Mouse (Mus musculus): Measurements from ENCODE around the gene Dppa1. TPM values are rescaled to one million over a fixed set of nuclear protein-coding genes. Genes with fewer than 3 reads are reported as not detected.

The Dppa1 gene
- polyA plus RNA-seq, 1 experiment from 2014 or later, result not detected

Other genes with a start within 250 kb of the Dppa1 start
- 0.21 and 0.33 TPM in 2 replicates for gene Itk, start 239.7 kb downstream of the Dppa1 start, polyA plus RNA-seq (2015; fragmentation: Nextera tagmentation; extraction: Ambion mirVana)
- gene Fam71b, start 232.7 kb downstream of the Dppa1 start, polyA plus RNA-seq (2015; fragmentation: Nextera tagmentation; extraction: Ambion mirVana), result not detected in 2 replicates
- gene Med7, start 192.3 kb downstream of the Dppa1 start, polyA plus RNA-seq (2015; fragmentation: Nextera tagmentation; extraction: Ambion mirVana), result 68.6 and 69.4 TPM in 2 replicates
- gene Havcr2, start 174.3 kb downstream of the Dppa1 start, polyA plus RNA-seq (2015; fragmentation: Nextera tagmentation; extraction: Ambion mirVana), result 0.21 TPM in 2 replicates
- not detected in 2 replicates for gene Gm12169, start 105.0 kb downstream of the Dppa1 start, polyA plus RNA-seq (2015; fragmentation: Nextera tagmentation; extraction: Ambion mirVana)
- gene BC053393, start 57.7 kb downstream of the Dppa1 start, polyA plus RNA-seq (2015; fragmentation: Nextera tagmentation; extraction: Ambion mirVana), result not detected in 2 replicates
- 0.20 and 0.24 TPM in 2 replicates for gene Timd2, start 77.8 kb upstream of the Dppa1 start, polyA plus RNA-seq (2015; fragmentation: Nextera tagmentation; extraction: Ambion mirVana)
- 0.21 and 0.22 TPM in 2 replicates for gene Havcr1, start 105.8 kb upstream of the Dppa1 start, polyA plus RNA-seq (2015; fragmentation: Nextera tagmentation; extraction: Ambion mirVana)
- 0.27 TPM in 1 of 2 replicates, not detected in the other for gene Timd4, start 181.5 kb upstream of the Dppa1 start, polyA plus RNA-seq (2015; fragmentation: Nextera tagmentation; extraction: Ambion mirVana)

Data from embryonic facial prominence, embryonic 15.5 days (tissue).